Mouse (Mus musculus): ENCODE measurements around the gene Cacna1a. TPM values are rescaled to one million over a fixed set of nuclear protein-coding genes. Genes with fewer than 3 reads are reported as not detected.

Gene Cacna1a
- total RNA-seq, 2 experiments from 2014 or later: 288 to 326 TPM

GRCm38 (mm10) chr8:84459276-84459675, 71.0 kb downstream of the Cacna1a start:
- intact Hi-C loops (cut with DNase I): no loop called here
- DNase-seq (ENCODE audit: low spot score in 2 of 2): peak; percentile 50 to 52

GRCm38 (mm10) chr8:84460698-84461097, 72.5 kb downstream of the Cacna1a start:
- DNase-seq (ENCODE audit: low spot score in 2 of 2): no peak
- intact Hi-C loops (cut with DNase I): no loop called here

- peak; percentile 19 to 38 for DNase-seq (ENCODE audit: low spot score in 2 of 2)
- intact Hi-C loops (cut with DNase I): no loop called here
These were observed 78.7 kb downstream of the Cacna1a start for GRCm38 (mm10) chr8:84466932-84467331.

GRCm38 (mm10) chr8:84469076-84469475, 80.8 kb downstream of the Cacna1a start:
- DNase-seq (ENCODE audit: low spot score in 2 of 2): no peak
- intact Hi-C loops (cut with DNase I): no loop called here

- no peak for DNase-seq (ENCODE audit: low spot score in 2 of 2)
- intact Hi-C loops (cut with DNase I): no loop called here
These were observed 83.2 kb downstream of the Cacna1a start for GRCm38 (mm10) chr8:84471271-84471995.

- DNase-seq (ENCODE audit: low spot score in 2 of 2): no peak
- intact Hi-C loops (cut with DNase I): no loop called here
These were observed 86.2 kb downstream of the Cacna1a start for GRCm38 (mm10) chr8:84474456-84474855.

- intact Hi-C loops (cut with DNase I): no loop called here
- DNase-seq (ENCODE audit: low spot score in 2 of 2): no peak
These were observed 89.1 kb downstream of the Cacna1a start for GRCm38 (mm10) chr8:84477341-84477740.

GRCm38 (mm10) chr8:84483004-84483403, 94.8 kb downstream of the Cacna1a start:
- DNase-seq (ENCODE audit: low spot score in 2 of 2): no peak
- intact Hi-C loops (cut with DNase I): no loop called here

GRCm38 (mm10) chr8:84485366-84485765, 97.1 kb downstream of the Cacna1a start:
- intact Hi-C loops (cut with DNase I): no loop called here
- DNase-seq (ENCODE audit: low spot score in 2 of 2): no peak

GRCm38 (mm10) chr8:84485864-84486263, 97.6 kb downstream of the Cacna1a start:
- intact Hi-C loops (cut with DNase I): no loop called here
- no peak for DNase-seq (ENCODE audit: low spot score in 2 of 2)

GRCm38 (mm10) chr8:84489223-84489622, 101.0 kb downstream of the Cacna1a start:
- no peak for DNase-seq (ENCODE audit: low spot score in 2 of 2)
- intact Hi-C loops (cut with DNase I): no loop called here

GRCm38 (mm10) chr8:84494541-84495084, 106.4 kb downstream of the Cacna1a start:
- intact Hi-C loops (cut with DNase I): no loop called here
- peak; percentile 95 to 97 for DNase-seq (ENCODE audit: low spot score in 2 of 2)

GRCm38 (mm10) chr8:84501181-84501580, 112.9 kb downstream of the Cacna1a start:
- no peak for DNase-seq (ENCODE audit: low spot score in 2 of 2)
- intact Hi-C loops (cut with DNase I): no loop called here

GRCm38 (mm10) chr8:84501671-84502308, 113.5 kb downstream of the Cacna1a start:
- intact Hi-C loops (cut with DNase I): no loop called here
- peak in 1 of 2 experiments; percentile 59 for DNase-seq (ENCODE audit: low spot score in 2 of 2)

- intact Hi-C loops (cut with DNase I): no loop called here
- no peak for DNase-seq (ENCODE audit: low spot score in 2 of 2)
These were observed 114.4 kb downstream of the Cacna1a start for GRCm38 (mm10) chr8:84502638-84503037.

- intact Hi-C loops (cut with DNase I): no loop called here
- no peak for DNase-seq (ENCODE audit: low spot score in 2 of 2)
These were observed 119.0 kb downstream of the Cacna1a start for GRCm38 (mm10) chr8:84507220-84507619.

- peak in 1 of 2 experiments; percentile 54 for DNase-seq (ENCODE audit: low spot score in 2 of 2)
These were observed 121.5 kb downstream of the Cacna1a start for GRCm38 (mm10) chr8:84509764-84510163.

GRCm38 (mm10) chr8:84511621-84512020, 123.4 kb downstream of the Cacna1a start:
- DNase-seq (ENCODE audit: low spot score in 2 of 2): peak in 1 of 2 experiments; percentile 42
- intact Hi-C loops (cut with DNase I): loop anchor here (2.0 to 5.0 kb wide), 2 partner anchors 94 to 149 kb away; no protein-coding TSS in a partner anchor

More at GRCm38 (mm10) chr8:84509764-84510163, 121.5 kb downstream of the Cacna1a start:
- intact Hi-C loops (cut with DNase I): loop anchor here (5.0 kb wide), 1 partner anchor 92 kb away; no protein-coding TSS in a partner anchor

- DNase-seq (ENCODE audit: low spot score in 2 of 2): peak; percentile 49 to 55
- intact Hi-C loops (cut with DNase I): loop anchor here (2.0 to 5.0 kb wide), 2 partner anchors 96 to 151 kb away; no protein-coding TSS in a partner anchor
These were observed 125.5 kb downstream of the Cacna1a start for GRCm38 (mm10) chr8:84513765-84514164.

GRCm38 (mm10) chr8:84518180-84518579, 129.9 kb downstream of the Cacna1a start:
- DNase-seq (ENCODE audit: low spot score in 2 of 2): no peak
- intact Hi-C loops (cut with DNase I): no loop called here

All from left cerebral cortex, postnatal 14 days (tissue).